Mouse (Mus musculus) heart, embryonic 10.5 days (tissue): ENCODE data around the gene Heatr5b. TPM values are rescaled to one million over a fixed set of nuclear protein-coding genes. Genes with fewer than 3 reads are reported as not detected.

Experiments used
- DNase-seq: peaks from one replicate; pipeline ENCODE4 v3.0.0-alpha.2; 2017; ENCODE audit warnings: low spot score
- H3K27ac ChIP-seq: fragments of 300-500 bp; sonication (generic); 2 replicates; pipeline ENCODE4 v1.5.1; 2016; ENCODE audit warnings: mild to moderate bottlenecking
- H3K27me3 ChIP-seq: fragments of 300-500 bp; sonication (generic); 2 replicates; pipeline ENCODE4 v1.6.1; 2016; ENCODE audit warnings: mild to moderate bottlenecking; ENCODE audit not compliant: poor library complexity, insufficient read depth, severe bottlenecking
- H3K36me3 ChIP-seq: fragments of 300-500 bp; sonication (generic); 2 replicates; pipeline ENCODE4 v1.6.1; 2016; ENCODE audit warnings: mild to moderate bottlenecking, moderate library complexity
- H3K4me1 ChIP-seq: fragments of 300-500 bp; sonication (generic); 2 replicates; pipeline ENCODE4 v1.6.1; 2016; ENCODE audit warnings: mild to moderate bottlenecking
- H3K4me3 ChIP-seq: fragments of 300-500 bp; sonication (generic); 2 replicates; pipeline ENCODE4 v1.5.1; 2016; ENCODE audit warnings: mild to moderate bottlenecking, moderate library complexity
- H3K9me3 ChIP-seq: fragments of 300-500 bp; sonication (generic); 2 replicates; pipeline ENCODE4 v1.6.1; 2016; ENCODE audit warnings: mild to moderate bottlenecking, moderate library complexity
- WGBS: fragments of 180-500 bp; shearing (Covaris S2); methylation state at CpG from one replicate; pipeline ENCODE4 v1.1.7; 2016; 5-methylcytosine and 5-hydroxymethylcytosine counted together
- polyA plus RNA-seq: library from polyadenylated mRNA; unstranded; fragments of >200 nt; fragmentation: Nextera tagmentation; extraction: Ambion mirVana; gene quantifications from 2 replicates; pipeline ENCODE4 v1.2.1, GENCODE M21; 2016

The Heatr5b gene
- polyA plus RNA-seq = 16.2 and 20.1 TPM in 2 replicates

DNA sequence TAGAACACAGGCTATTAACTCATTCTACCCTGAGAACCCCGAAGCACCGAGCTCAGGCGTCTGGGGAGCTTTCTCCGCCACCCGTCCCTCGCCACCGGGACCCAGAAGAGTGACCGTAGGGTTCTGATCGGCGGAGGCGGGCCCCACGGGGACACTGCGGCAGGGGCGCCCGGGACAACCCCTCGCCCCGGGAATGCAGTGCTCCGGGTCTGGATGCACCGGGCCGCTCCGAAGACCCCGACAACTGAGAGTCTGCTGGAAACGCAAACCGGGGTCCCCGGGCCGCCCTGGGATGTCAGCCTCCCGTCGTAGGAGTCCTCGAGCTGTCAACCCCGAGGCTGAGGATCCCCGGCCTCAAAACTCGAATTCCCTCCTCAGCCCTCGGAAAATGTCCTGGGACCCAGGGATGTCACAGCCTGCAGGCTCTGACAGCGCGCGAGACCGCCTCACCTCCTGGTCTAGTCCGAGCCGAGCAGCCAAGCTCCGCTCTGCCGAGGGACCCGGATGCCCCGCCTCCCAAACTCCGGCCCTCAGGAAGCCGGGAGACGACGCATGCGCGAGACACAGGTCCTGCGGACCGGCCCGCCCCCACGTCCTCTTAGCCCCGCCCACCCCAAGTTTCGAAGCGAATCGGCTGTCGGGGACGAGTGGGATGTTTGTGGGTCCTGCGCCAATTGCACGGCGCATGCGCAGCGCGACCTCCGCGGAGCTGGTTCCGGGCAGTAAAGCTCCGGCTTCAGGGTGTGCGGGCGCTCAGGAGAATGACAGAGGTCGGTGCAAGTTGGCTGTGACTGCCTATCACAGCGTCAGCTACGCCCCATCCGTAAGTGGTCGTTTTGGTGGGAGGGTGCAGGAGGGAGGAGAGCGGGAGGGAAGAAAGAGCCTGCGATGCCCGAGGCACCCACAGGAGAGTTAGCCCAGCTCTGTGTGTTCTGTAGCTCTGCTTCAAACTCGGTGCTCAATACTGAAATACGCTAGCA, at the start of gene Heatr5b, which contains the start of gene Gpatch11:
TSS of gene Heatr5b (minus strand) at position 509 of the 980 bp plus-strand sequence.
TSS of gene Gpatch11 (plus strand) at position 712 of the 980 bp plus-strand sequence.
- Histone ChIP-seq H3K4me3 (peak within 1 kb of the TSS; percentile 92), H3K9me3 (no peaks in the 10 kb centered on the region), H3K36me3 (peaks cover 28% of the 10 kb centered on the region), H3K4me1 (no peaks in the 10 kb centered on the region), H3K27me3 (no peaks in the 10 kb centered on the region), H3K27ac (peak within 1 kb of the TSS; percentile 90)
- under 1% methylated on average over 81 of the region's 81 CpGs for WGBS
- peak; percentile 100 for DNase-seq

DNA sequence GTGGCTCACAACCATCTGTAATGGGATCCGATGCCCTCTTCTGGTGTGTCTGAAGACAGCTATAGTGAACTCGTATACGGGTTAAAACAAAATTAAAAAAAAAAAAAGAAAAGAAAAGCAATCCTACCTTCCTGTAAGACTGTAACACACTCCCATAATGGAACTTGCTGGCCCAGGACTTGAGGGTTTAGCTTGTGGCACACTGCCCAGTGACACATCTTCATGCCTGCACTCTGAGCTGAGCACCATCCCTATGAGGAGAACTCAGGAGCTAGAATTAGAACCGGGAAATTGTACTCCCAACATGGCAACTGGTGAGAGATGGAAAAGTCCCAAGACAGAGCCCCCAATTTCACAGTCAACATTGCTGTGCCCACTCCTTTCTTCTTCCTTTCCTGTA, 48.1 kb upstream of the Heatr5b start:
- H3K4me3 ChIP-seq = no peak overlapping the region
- peaks cover 5% of the 10 kb centered on the region; the same call in 1 of the 2 replicates for H3K36me3 ChIP-seq
- WGBS = 77% methylated on average over 4 of the region's 4 CpGs
- no peaks in the 10 kb centered on the region for H3K9me3 ChIP-seq
- no peak overlapping the region for H3K27ac ChIP-seq
- no peak for DNase-seq
- H3K27me3 ChIP-seq = no peaks in the 10 kb centered on the region
- peaks cover 17% of the 10 kb centered on the region for H3K4me1 ChIP-seq

DNA sequence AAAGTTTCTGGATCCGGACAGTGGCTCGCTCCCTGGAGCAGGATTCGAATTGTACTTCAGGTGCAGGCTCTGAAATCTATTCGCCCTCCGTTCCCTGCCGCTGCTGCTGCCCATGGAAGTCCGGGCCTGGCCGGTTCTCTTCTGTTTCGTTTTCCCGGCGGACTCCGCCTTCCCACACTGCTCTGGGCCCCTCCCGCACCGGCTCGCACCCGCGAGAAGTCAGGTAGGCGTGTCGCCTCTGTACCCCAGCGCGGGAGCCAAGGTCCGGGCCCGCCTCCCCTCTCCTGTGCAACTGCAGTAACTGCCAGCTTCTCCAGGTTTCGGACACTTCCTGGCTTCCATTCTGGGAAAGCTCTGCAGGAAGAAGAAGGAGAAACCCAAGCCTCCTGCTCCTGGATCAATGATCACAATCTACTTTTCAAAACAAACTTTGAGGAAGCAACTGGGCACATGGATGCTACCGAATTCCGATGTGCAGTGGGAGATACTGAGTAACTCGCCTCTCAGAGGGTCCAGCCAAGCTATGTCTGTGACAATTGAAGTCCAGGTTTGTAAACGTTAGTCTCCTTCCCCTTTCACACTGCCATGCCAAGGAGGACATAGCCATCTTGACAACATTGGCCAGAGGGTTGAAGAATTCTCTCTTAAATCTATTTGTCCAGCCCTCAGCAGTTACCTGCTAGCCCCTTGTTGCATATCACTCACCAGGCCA, 47.4 kb upstream of the Heatr5b start, which contains the start of gene Eif2ak2:
TSS of gene Eif2ak2 (minus strand) at position 173 of the 712 bp plus-strand sequence.
- 2% methylated on average over 28 of the region's 28 CpGs for WGBS
- no peaks in the 10 kb centered on the region for H3K9me3 ChIP-seq
- H3K4me3 ChIP-seq = peak within 1 kb of the TSS; percentile 76
- peak; percentile 96 for DNase-seq
- H3K36me3 ChIP-seq = peaks cover 12% of the 10 kb centered on the region
- peaks cover 17% of the 10 kb centered on the region for H3K4me1 ChIP-seq
- H3K27ac ChIP-seq = peak within 1 kb of the TSS; percentile 90
- no peaks in the 10 kb centered on the region for H3K27me3 ChIP-seq

DNA sequence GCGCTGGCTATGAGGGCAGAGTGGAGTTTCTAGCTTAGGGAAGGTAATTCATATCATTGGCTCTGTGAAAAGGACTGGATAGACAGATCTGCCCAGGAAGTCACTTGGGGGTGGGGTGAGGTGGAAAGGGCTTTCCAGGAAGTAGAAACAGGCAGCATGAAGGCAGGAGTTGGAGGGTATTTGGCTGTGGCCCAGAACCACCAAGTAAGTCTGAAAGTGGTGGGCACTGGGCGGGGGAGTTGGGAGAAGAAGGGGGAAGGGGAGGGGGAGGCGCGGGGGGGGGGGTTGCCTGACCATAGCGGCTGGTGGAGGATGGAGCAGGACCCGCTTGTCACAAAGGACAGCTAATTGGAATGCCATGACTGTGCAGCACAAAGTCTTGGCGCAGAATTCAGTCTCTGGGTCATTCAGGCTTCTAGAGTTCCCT, 46.7 kb upstream of the Heatr5b start:
- peak overlapping the region; percentile 76 for H3K4me3 ChIP-seq
- H3K27me3 ChIP-seq = no peaks in the 10 kb centered on the region
- WGBS = 14% methylated on average over 4 of the region's 7 CpGs
- no peak for DNase-seq
- H3K36me3 ChIP-seq = peaks cover 19% of the 10 kb centered on the region
- peak overlapping the region; percentile 90 for H3K27ac ChIP-seq
- H3K9me3 ChIP-seq = no peaks in the 10 kb centered on the region
- peaks cover 17% of the 10 kb centered on the region for H3K4me1 ChIP-seq

DNA sequence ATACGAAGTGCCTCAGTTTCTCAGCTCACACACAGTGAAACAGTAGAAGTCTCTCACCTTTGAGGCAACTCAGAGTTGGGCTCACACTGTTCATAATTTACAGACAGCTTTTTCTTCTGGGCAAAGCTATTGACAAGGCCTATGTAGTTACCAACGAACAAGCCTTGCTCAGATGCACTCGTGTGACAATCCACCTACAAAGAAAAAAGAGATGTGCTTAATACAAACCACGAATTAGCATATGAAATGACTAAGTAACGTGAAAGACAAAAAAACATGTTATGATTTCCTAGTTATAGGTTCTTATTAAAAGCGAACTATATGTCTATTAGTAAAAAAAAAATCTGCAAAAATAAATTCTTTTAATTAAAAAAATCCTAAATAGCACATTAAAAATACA, 38.7 kb upstream of the Heatr5b start:
- no peak for DNase-seq
- 90% methylated on average over 6 of the region's 6 CpGs for WGBS
- peaks cover 57% of the 10 kb centered on the region for H3K36me3 ChIP-seq

DNA sequence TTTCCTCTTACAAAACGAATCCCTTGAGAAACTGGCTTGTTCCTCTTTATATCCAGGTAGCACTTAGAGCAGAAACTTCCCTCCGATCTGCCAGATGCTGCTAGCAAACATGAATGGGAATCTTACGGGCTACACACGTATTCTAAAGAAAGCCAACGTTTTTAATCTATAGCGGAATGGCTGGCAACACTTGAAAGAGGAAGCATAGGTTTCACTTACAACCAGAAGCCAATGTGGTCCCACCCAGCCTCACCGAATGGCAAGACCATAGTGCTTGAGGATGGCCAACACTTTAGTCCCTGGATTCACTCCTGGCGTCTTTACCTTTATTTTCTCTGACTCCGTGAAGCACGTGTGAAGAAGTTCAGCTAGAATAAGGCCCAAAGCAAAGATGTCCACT, 21.1 kb upstream of the Heatr5b start:
- 83% methylated on average over 10 of the region's 10 CpGs for WGBS
- peaks cover 63% of the 10 kb centered on the region for H3K36me3 ChIP-seq

More for the DNA sequence above, 38.7 kb upstream of the Heatr5b start:
- Histone ChIP-seq H3K4me3 (no peak overlapping the region), H3K4me1 (no peaks in the 10 kb centered on the region), H3K9me3 (no peaks in the 10 kb centered on the region), H3K27me3 (no peaks in the 10 kb centered on the region), H3K27ac (no peak overlapping the region)

DNA sequence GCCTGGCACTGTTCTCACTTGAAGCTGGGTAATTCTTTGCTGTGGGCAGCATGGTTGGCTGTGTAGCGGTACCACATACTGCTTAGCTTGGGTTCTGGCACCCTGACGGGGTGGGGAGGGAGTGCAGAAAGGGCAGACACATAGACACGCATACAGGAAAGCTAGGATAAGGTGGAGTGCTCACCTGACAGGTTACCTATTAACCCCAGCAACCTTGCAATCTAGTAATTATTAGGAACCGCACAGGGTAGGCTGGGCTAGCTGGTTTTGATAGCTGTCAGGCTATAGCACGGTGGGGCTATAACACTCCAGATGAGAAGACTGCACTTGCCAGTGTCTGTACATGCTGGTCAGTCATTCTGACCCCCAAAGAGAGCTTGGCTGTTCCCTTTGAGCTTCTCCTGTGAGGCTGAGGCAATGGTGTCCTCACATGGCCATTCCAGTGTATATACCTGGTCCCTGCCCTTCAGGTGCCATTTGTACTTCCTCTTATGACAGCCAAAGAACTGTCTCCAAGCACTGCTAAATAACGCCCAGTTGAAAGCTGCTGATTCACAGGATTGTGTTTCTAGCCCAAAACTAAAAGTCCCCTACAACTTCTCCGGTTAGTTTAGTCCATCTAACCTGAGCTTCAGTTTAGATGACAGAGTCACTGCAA, 7.2 kb upstream of the Heatr5b start:
- Histone ChIP-seq H3K4me1 (no peaks in the 10 kb centered on the region), H3K9me3 (no peaks in the 10 kb centered on the region), H3K27ac (no peak overlapping the region), H3K27me3 (no peaks in the 10 kb centered on the region), H3K36me3 (peaks cover 80% of the 10 kb centered on the region), H3K4me3 (no peak overlapping the region)
- 91% methylated on average over 7 of the region's 7 CpGs for WGBS
- DNase-seq = no peak

More for the DNA sequence above, 21.1 kb upstream of the Heatr5b start:
- DNase-seq = no peak
- no peak overlapping the region for H3K4me3 ChIP-seq
- no peaks in the 10 kb centered on the region for H3K9me3 ChIP-seq
- H3K27me3 ChIP-seq = no peaks in the 10 kb centered on the region
- no peak overlapping the region for H3K27ac ChIP-seq
- no peaks in the 10 kb centered on the region for H3K4me1 ChIP-seq

DNA sequence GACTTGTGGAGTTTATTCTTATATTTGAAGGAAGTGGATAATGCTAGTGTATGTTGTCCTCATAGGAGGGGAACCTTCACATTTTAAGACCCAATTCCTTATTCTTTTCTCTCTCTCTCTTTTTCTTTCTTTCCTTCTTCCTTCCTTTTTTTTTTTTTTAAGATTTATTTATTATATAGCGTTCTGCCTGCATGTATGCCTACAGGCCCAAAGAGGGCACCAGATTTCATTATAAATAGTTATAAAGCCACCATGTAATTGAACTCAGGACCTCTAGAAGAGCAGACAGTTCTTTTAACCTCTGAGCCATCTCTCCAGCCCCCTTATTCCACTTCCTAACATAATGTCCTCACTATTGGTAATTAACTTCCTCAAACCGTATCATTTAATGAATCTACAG, 892 bp upstream of the Heatr5b start:
- H3K27ac ChIP-seq = peak overlapping the region; percentile 90
- no peaks in the 10 kb centered on the region for H3K9me3 ChIP-seq
- no peak for DNase-seq
- peaks cover 26% of the 10 kb centered on the region for H3K36me3 ChIP-seq
- H3K4me1 ChIP-seq = no peaks in the 10 kb centered on the region
- WGBS = 40% methylated on average over 2 of the region's 2 CpGs
- H3K27me3 ChIP-seq = no peaks in the 10 kb centered on the region
- peak overlapping the region; percentile 92 for H3K4me3 ChIP-seq

DNA sequence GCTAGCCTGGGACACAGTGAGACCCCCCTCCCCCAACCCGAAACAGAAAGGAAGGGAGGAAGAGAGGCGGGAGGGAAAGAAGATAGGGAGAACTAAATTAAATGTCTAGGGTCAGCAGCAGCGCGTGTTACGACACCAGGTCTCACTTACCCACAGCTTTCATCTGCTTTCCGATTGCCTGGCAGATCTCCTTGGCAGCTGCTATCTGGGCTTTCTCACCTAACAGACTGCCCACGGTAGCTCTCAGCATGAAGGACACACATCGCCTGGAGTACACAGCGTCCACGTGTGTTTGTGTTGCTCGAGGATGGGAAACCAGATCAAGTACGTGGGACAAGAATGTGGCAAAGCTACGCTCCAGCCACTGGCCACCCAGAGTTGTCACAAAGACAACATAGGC, 10.8 kb downstream of the Heatr5b start:
- no peak for DNase-seq
- Histone ChIP-seq H3K27me3 (no peaks in the 10 kb centered on the region), H3K27ac (no peak overlapping the region; the same call in 1 of the 2 replicates), H3K4me3 (no peak overlapping the region), H3K9me3 (no peaks in the 10 kb centered on the region), H3K4me1 (no peaks in the 10 kb centered on the region; the same call in 1 of the 2 replicates), H3K36me3 (peaks cover 63% of the 10 kb centered on the region)
- WGBS = 63% methylated on average over 13 of the region's 13 CpGs

DNA sequence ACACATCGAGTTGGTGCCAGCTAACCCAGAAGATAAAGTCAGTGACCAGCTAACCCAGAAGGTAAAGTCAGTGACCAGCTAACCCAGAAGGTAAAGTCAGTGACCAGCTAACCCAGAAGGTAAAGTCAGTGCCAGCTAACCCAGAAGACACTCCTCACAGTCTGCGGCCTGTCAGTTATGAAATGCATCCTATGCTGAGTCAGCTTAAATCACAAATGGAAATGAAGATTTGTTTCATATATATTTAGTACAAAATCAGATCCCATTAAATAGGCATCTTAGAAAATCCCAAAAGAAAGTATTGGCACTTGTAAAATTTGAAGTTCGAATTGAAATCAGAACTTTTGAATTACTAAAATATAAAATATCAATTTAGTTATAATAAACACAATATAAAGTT, 25.6 kb downstream of the Heatr5b start:
- Histone ChIP-seq H3K4me1 (no peaks in the 10 kb centered on the region), H3K4me3 (no peak overlapping the region), H3K27me3 (no peaks in the 10 kb centered on the region), H3K9me3 (no peaks in the 10 kb centered on the region), H3K27ac (no peak overlapping the region), H3K36me3 (peaks cover 48% of the 10 kb centered on the region)
- no peak for DNase-seq
- 86% methylated on average over 3 of the region's 3 CpGs for WGBS

DNA sequence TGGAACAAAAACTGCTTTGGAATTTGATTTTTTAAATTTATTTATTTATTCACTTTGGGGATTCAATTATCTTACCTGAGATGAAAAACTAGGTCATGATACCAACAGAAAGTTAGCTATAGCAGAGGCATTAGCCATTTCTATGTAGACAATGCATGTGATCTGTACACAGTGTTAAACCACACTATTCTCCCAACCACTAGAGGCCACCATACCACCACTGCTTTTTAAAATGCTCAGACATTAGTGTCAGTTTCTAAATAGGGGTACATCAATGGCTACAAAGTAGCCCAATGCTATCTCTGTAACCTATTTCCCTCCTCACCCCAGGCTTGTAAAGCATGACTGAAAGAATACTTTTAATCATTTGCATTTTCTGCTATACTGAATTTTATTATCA, 26.1 kb downstream of the Heatr5b start:
- peaks cover 42% of the 10 kb centered on the region for H3K36me3 ChIP-seq
- H3K27me3 ChIP-seq = no peaks in the 10 kb centered on the region
- H3K9me3 ChIP-seq = no peaks in the 10 kb centered on the region
- no peak overlapping the region for H3K4me3 ChIP-seq
- H3K27ac ChIP-seq = no peak overlapping the region
- H3K4me1 ChIP-seq = no peaks in the 10 kb centered on the region
- no peak for DNase-seq

DNA sequence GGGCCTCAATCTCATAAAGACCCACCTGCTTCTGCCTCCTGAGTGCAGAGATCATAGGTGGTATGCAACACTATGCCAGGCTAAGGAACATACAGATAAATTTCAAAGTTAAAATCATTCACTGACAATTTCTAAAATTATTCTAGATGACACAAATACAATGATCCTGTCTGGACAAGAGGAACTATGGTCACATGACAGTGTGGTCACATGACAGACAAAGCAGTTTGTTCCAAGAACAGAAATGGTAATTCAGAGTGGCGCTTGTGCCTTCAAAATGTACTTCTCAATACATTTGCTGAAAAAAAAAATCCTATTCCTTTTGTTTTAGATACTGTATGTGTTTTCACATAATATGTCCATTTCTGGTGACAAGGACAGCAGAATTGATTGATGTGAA, 37.9 kb downstream of the Heatr5b start:
- Histone ChIP-seq H3K27ac (no peak overlapping the region), H3K27me3 (no peaks in the 10 kb centered on the region), H3K36me3 (peaks cover 43% of the 10 kb centered on the region), H3K9me3 (no peaks in the 10 kb centered on the region), H3K4me3 (no peak overlapping the region), H3K4me1 (peaks cover 6% of the 10 kb centered on the region; the same call in 1 of the 2 replicates)
- 92% methylated on average over 1 of the region's 1 CpGs for WGBS
- no peak for DNase-seq
